Mouse (Mus musculus) bone marrow, adult 2 months (tissue): ENCODE data around the gene Olfr1472.

Experiments used
- CTCF ChIP-seq: fragments of 200-500 bp; IDR thresholded peaks from 2 replicates; pipeline ENCODE4 v1.5.1; 2011; ENCODE audit warnings: low read length, control low read depth; ENCODE audit not compliant: control insufficient read depth, insufficient read depth
- POLR2A ChIP-seq: fragments of 200-500 bp; IDR thresholded peaks from 2 replicates; pipeline ENCODE4 v1.6.1; 2011; ENCODE audit warnings: low read depth, mild to moderate bottlenecking, control low read depth, low read length, borderline replicate concordance; ENCODE audit not compliant: control insufficient read depth

GRCm38 (mm10) chr19:13500246-13500645, 44.4 kb upstream of the Olfr1472 start, which contains the start of gene Olfr1477:
- TF ChIP-seq CTCF (no peak), POLR2A (no peak)
